Mouse (Mus musculus) brain, embryonic 14.5 days (tissue): Measurements from ENCODE around the gene Glycam1.

Experiments
- CTCF ChIP-seq: fragments of 200-500 bp; IDR thresholded peaks from 2 replicates; pipeline ENCODE4 v1.5.1; 2012; ENCODE audit warnings: inconsistent platforms, mild to moderate bottlenecking, moderate library complexity, borderline replicate concordance; ENCODE audit not compliant: insufficient read depth, insufficient read length; ENCODE audit errors: extremely low read depth
- POLR2A ChIP-seq: fragments of 200-500 bp; IDR thresholded peaks from 2 replicates; pipeline ENCODE4 v1.6.1; 2012; ENCODE audit warnings: mild to moderate bottlenecking, inconsistent platforms, borderline replicate concordance; ENCODE audit not compliant: poor library complexity, insufficient read depth, insufficient read length, severe bottlenecking; ENCODE audit errors: extremely low read depth

DNA sequence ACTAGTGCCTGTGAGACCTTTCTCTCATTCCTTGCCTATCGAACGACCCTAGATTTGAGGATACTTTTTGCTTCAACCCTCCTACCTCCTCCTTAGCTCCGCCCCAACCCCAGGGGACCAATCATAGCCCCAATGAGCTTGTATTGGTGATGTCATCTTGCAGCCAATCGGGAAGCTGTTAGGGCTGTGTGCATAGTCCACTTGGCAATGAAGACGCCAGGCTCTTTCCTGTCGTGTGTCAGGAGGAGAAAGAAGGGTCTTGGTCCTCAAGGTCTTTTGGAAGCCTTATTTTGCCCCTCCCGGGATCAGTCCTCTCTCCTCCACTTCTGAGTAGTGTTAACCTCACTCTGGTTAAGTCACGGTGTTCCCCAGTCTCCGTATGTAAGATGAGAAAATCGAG, 50.8 kb downstream of the Glycam1 start:
- TF ChIP-seq POLR2A (peak; percentile 68; the same call in 1 of the 2 replicates), CTCF (no peak)
